Mouse (Mus musculus) heart, embryonic 15.5 days (tissue): ENCODE measurements around the gene Dstn. TPM values are rescaled to one million over a fixed set of nuclear protein-coding genes. Genes with fewer than 3 reads are reported as not detected.

Source experiments
- ATAC-seq: fragments of 200-750 bp; cut with Nextera tagmentation; replicated peaks from 2 replicates; pipeline ENCODE4 v1.8.0; 2017; ENCODE audit warnings: low read depth, moderate TSS enrichment; ENCODE audit not compliant: insufficient number of reproducible peaks, insufficient read depth, low FRiP score
- H3K27ac ChIP-seq: fragments of 300-500 bp; sonication (generic); 2 replicates; pipeline ENCODE4 v1.5.1; 2015; ENCODE audit warnings: mild to moderate bottlenecking, inconsistent platforms
- H3K27me3 ChIP-seq: fragments of 300-500 bp; sonication (generic); 2 replicates; pipeline ENCODE4 v1.6.1; 2015; ENCODE audit warnings: inconsistent platforms
- H3K36me3 ChIP-seq: fragments of 300-500 bp; sonication (generic); 2 replicates; pipeline ENCODE4 v1.6.1; 2015; ENCODE audit warnings: mild to moderate bottlenecking, inconsistent platforms
- H3K4me1 ChIP-seq: fragments of 300-500 bp; sonication (generic); replicated peaks from 2 replicates; pipeline ENCODE4 v1.6.1; 2015; ENCODE audit warnings: inconsistent platforms
- H3K4me2 ChIP-seq: fragments of 300-500 bp; sonication (generic); 2 replicates; pipeline ENCODE4 v1.6.1; 2015; ENCODE audit warnings: inconsistent platforms, mild to moderate bottlenecking, moderate library complexity
- H3K4me3 ChIP-seq: fragments of 300-500 bp; sonication (generic); 2 replicates; pipeline ENCODE4 v1.5.1; 2015; ENCODE audit warnings: mild to moderate bottlenecking, inconsistent platforms
- H3K9ac ChIP-seq: fragments of 300-500 bp; sonication (generic); 2 replicates; pipeline ENCODE4 v1.6.1; 2015; ENCODE audit warnings: mild to moderate bottlenecking, inconsistent platforms
- H3K9me3 ChIP-seq: fragments of 300-500 bp; sonication (generic); replicated peaks from 2 replicates; pipeline ENCODE4 v1.6.1; 2016; ENCODE audit warnings: inconsistent platforms
- WGBS: fragments of 180-500 bp; shearing (Covaris S2); methylation state at CpG from one replicate; pipeline ENCODE4 v1.1.7; 2015; ENCODE audit warnings: mixed read lengths; 5-methylcytosine and 5-hydroxymethylcytosine counted together
- polyA plus RNA-seq: library from polyadenylated mRNA; unstranded; fragments of >200 nt; fragmentation: Nextera tagmentation; extraction: Ambion mirVana; gene quantifications from 2 replicates; pipeline ENCODE4 v1.2.1, GENCODE M21; 2015

Gene Dstn
- polyA plus RNA-seq, 1 experiment from 2014 or later = 868 TPM

- Histone ChIP-seq H3K36me3 (no peaks in the 10 kb centered on the region), H3K4me1 (no peaks in the 10 kb centered on the region), H3K4me3 (no peak overlapping the region), H3K9ac (no peak overlapping the region), H3K4me2 (no peak overlapping the region), H3K9me3 (no peaks in the 10 kb centered on the region), H3K27ac (no peak overlapping the region), H3K27me3 (no peaks in the 10 kb centered on the region)
- 78% methylated on average over 10 of the region's 10 CpGs for WGBS
- ATAC-seq = no peak
Observed at GRCm38 (mm10) chr2:143891302-143892048, 23.6 kb upstream of the Dstn start.

GRCm38 (mm10) chr2:143899470-143900220 lies 15.5 kb upstream of the Dstn start:
- Histone ChIP-seq H3K4me3 (no peak overlapping the region), H3K4me1 (no peaks in the 10 kb centered on the region), H3K9me3 (no peaks in the 10 kb centered on the region), H3K36me3 (no peaks in the 10 kb centered on the region), H3K27me3 (no peaks in the 10 kb centered on the region), H3K27ac (no peak overlapping the region), H3K4me2 (no peak overlapping the region), H3K9ac (no peak overlapping the region)
- ATAC-seq = no peak
- 77% methylated on average over 9 of the region's 9 CpGs for WGBS

- 63% methylated on average over 5 of the region's 5 CpGs for WGBS
- Histone ChIP-seq H3K36me3 (no peaks in the 10 kb centered on the region), H3K27me3 (no peaks in the 10 kb centered on the region), H3K4me1 (no peaks in the 10 kb centered on the region), H3K4me3 (no peak overlapping the region), H3K4me2 (no peak overlapping the region), H3K27ac (no peak overlapping the region), H3K9me3 (no peaks in the 10 kb centered on the region), H3K9ac (no peak overlapping the region)
- ATAC-seq = no peak
Observed at GRCm38 (mm10) chr2:143900821-143901351, 14.2 kb upstream of the Dstn start.

- 57% methylated on average over 9 of the region's 9 CpGs for WGBS
- Histone ChIP-seq H3K36me3 (no peaks in the 10 kb centered on the region), H3K27me3 (no peaks in the 10 kb centered on the region), H3K4me1 (no peaks in the 10 kb centered on the region), H3K27ac (0 out of 2 replicates have a peak overlapping the region, but pooled peaks have one; percentile 9), H3K9ac (no peak overlapping the region), H3K4me2 (no peak overlapping the region), H3K9me3 (no peaks in the 10 kb centered on the region), H3K4me3 (no peak overlapping the region)
- no peak for ATAC-seq
Observed at GRCm38 (mm10) chr2:143903376-143904045, 11.6 kb upstream of the Dstn start.

GRCm38 (mm10) chr2:143904896-143905295 lies 10.2 kb upstream of the Dstn start:
- Histone ChIP-seq H3K9ac (no peak overlapping the region), H3K4me2 (no peak overlapping the region), H3K27me3 (no peaks in the 10 kb centered on the region), H3K27ac (no peak overlapping the region), H3K4me3 (no peak overlapping the region), H3K9me3 (no peaks in the 10 kb centered on the region), H3K4me1 (no peaks in the 10 kb centered on the region), H3K36me3 (no peaks in the 10 kb centered on the region)
- WGBS = 61% methylated on average over 5 of the region's 5 CpGs
- no peak for ATAC-seq

- Histone ChIP-seq H3K4me1 (no peaks in the 10 kb centered on the region), H3K9me3 (no peaks in the 10 kb centered on the region), H3K27me3 (no peaks in the 10 kb centered on the region), H3K36me3 (no peaks in the 10 kb centered on the region), H3K4me3 (no peak overlapping the region), H3K27ac (no peak overlapping the region), H3K4me2 (no peak overlapping the region), H3K9ac (no peak overlapping the region)
- whole genome bisulfite sequencing = 69% methylated on average over 2 of the region's 2 CpGs
- ATAC-seq = no peak
Observed at GRCm38 (mm10) chr2:143909230-143909629, 5.9 kb upstream of the Dstn start.

- 92% methylated on average over 2 of the region's 2 CpGs for WGBS
- peaks cover 4% of the 10 kb centered on the region for H3K4me1 ChIP-seq
- H3K36me3 ChIP-seq = no peaks in the 10 kb centered on the region
Observed at GRCm38 (mm10) chr2:143912199-143912598, 2.9 kb upstream of the Dstn start.

GRCm38 (mm10) chr2:143914221-143914620 lies 899 bp upstream of the Dstn start:
- 4% methylated on average over 10 of the region's 10 CpGs for WGBS
- H3K36me3 ChIP-seq = no peaks in the 10 kb centered on the region
- H3K27me3 ChIP-seq = no peaks in the 10 kb centered on the region
- peak overlapping the region; percentile 99 for H3K27ac ChIP-seq
- ATAC-seq = no peak
- H3K9me3 ChIP-seq = no peaks in the 10 kb centered on the region
- peak overlapping the region; percentile 83 for H3K9ac ChIP-seq
- H3K4me3 ChIP-seq = peak overlapping the region; percentile 86
- H3K4me1 ChIP-seq = peaks cover 22% of the 10 kb centered on the region
- H3K4me2 ChIP-seq = peak overlapping the region; percentile 73

More at GRCm38 (mm10) chr2:143912199-143912598, 2.9 kb upstream of the Dstn start:
- H3K27ac ChIP-seq = no peak overlapping the region
- no peak overlapping the region for H3K9ac ChIP-seq
- H3K4me2 ChIP-seq = no peak overlapping the region
- H3K27me3 ChIP-seq = no peaks in the 10 kb centered on the region
- ATAC-seq = no peak
- H3K9me3 ChIP-seq = no peaks in the 10 kb centered on the region
- no peak overlapping the region for H3K4me3 ChIP-seq

- WGBS = under 1% methylated on average over 32 of the region's 32 CpGs
- peak; percentile 5; the same call in 1 of the 2 replicates for ATAC-seq
- H3K9ac ChIP-seq = peak overlapping the region; percentile 96
Observed at GRCm38 (mm10) chr2:143915600-143916135, 548 bp downstream of the Dstn start.

GRCm38 (mm10) chr2:143916229-143916628 lies 1.1 kb downstream of the Dstn start:
- Histone ChIP-seq H3K4me3 (peak overlapping the region; percentile 86), H3K4me1 (peaks cover 36% of the 10 kb centered on the region), H3K9me3 (no peaks in the 10 kb centered on the region), H3K4me2 (peak overlapping the region; percentile 73), H3K27ac (peak overlapping the region; percentile 99), H3K27me3 (no peaks in the 10 kb centered on the region), H3K36me3 (no peaks in the 10 kb centered on the region), H3K9ac (peak overlapping the region; percentile 96)
- no peak for ATAC-seq
- under 1% methylated on average over 5 of the region's 5 CpGs for WGBS

More at GRCm38 (mm10) chr2:143915600-143916135, 548 bp downstream of the Dstn start:
- Histone ChIP-seq H3K4me1 (peaks cover 31% of the 10 kb centered on the region), H3K36me3 (no peaks in the 10 kb centered on the region), H3K27ac (peak overlapping the region; percentile 99), H3K4me2 (peak overlapping the region; percentile 73), H3K27me3 (no peaks in the 10 kb centered on the region), H3K4me3 (peak overlapping the region; percentile 86), H3K9me3 (no peaks in the 10 kb centered on the region)

GRCm38 (mm10) chr2:143917622-143918021 lies 2.5 kb downstream of the Dstn start:
- no peak for ATAC-seq
- Histone ChIP-seq H3K4me3 (peak overlapping the region; percentile 86), H3K9ac (peak overlapping the region; percentile 14; the same call in 1 of the 2 replicates), H3K27me3 (no peaks in the 10 kb centered on the region), H3K4me1 (peaks cover 36% of the 10 kb centered on the region), H3K9me3 (no peaks in the 10 kb centered on the region), H3K36me3 (no peaks in the 10 kb centered on the region), H3K27ac (peak overlapping the region; percentile 99), H3K4me2 (peak overlapping the region; percentile 73)
- 36% methylated on average over 5 of the region's 5 CpGs for WGBS
